Mouse (Mus musculus) spleen, adult 2 months (tissue): ENCODE data around the gene Xab2. TPM values are rescaled to one million over a fixed set of nuclear protein-coding genes. Genes with fewer than 3 reads are reported as not detected.

Experiments
- DNase-seq, 2 experiments: peaks; one replicate each; pipeline versions ENCODE4 v3.0.0 to v3.0.0-alpha.2; 2012 to 2021; ENCODE audit warnings: low spot score in 2 of 2, low read depth in 1 of 2
- H3K27ac ChIP-seq: fragments of 200-500 bp; 2 replicates; pipeline ENCODE4 v1.5.1; 2012; ENCODE audit warnings: low read length, inconsistent platforms; ENCODE audit not compliant: insufficient read depth
- H3K27me3 ChIP-seq: fragments of 200-500 bp; 2 replicates; pipeline ENCODE4 v1.6.1; 2012; ENCODE audit warnings: mild to moderate bottlenecking, moderate library complexity, low read length, inconsistent platforms; ENCODE audit not compliant: control insufficient read depth, insufficient read depth
- H3K36me3 ChIP-seq: fragments of 200-500 bp; 2 replicates; pipeline ENCODE4 v1.6.1; 2012; ENCODE audit warnings: mild to moderate bottlenecking, low read length, inconsistent platforms; ENCODE audit not compliant: control insufficient read depth, insufficient read depth
- H3K4me1 ChIP-seq: fragments of 200-500 bp; 2 replicates; pipeline ENCODE4 v1.6.1; 2011; ENCODE audit warnings: inconsistent platforms; ENCODE audit not compliant: control insufficient read depth, insufficient read depth, insufficient read length
- H3K4me3 ChIP-seq: fragments of 200-500 bp; 2 replicates; pipeline ENCODE4 v1.5.1; 2011; ENCODE audit warnings: mild to moderate bottlenecking, inconsistent platforms; ENCODE audit not compliant: insufficient read depth, insufficient read length; ENCODE audit errors: extremely low read depth
- CTCF ChIP-seq: fragments of 200-500 bp; IDR thresholded peaks from 2 replicates; pipeline ENCODE4 v1.5.1; 2011; ENCODE audit warnings: mild to moderate bottlenecking, inconsistent platforms; ENCODE audit not compliant: insufficient read depth, insufficient read length, insufficient replicate concordance; ENCODE audit errors: extremely low read depth
- POLR2A ChIP-seq: fragments of 200-500 bp; IDR thresholded peaks from 2 replicates; pipeline ENCODE4 v1.6.1; 2011; ENCODE audit warnings: low read depth, low read length, inconsistent platforms
- WGBS: fragments of 180-500 bp; shearing (Covaris S2); methylation state at CpG from one replicate; pipeline ENCODE4 v1.1.7; 2018; 5-methylcytosine and 5-hydroxymethylcytosine counted together
- polyA plus RNA-seq: library from polyadenylated mRNA; depleted of rRNA; stranded (reverse); fragments of >200 nt; gene quantifications from 2 replicates; pipeline ENCODE4 v1.2.3, GENCODE M21; 2012

The Xab2 gene
- polyA plus RNA-seq, 1 experiment: 61.9 TPM

DNA sequence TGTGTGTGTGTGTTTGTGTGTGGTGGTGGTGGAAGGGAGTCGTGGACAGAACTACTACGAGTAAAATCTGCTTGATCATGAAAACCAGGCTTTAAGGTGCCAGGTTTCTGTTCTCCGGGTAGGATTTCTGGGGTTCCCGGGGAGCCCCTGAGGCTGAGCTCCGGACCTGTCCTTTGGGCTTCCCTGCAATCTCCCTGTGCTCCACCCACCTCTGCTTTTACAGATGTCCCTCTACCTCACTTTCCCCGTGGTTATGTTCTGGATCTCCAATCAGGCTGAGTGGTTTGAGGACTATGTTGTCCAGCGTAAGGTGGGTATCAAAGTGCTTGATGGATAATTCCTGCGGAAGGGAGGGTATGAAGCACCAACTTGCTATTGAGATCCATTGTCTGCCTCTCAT, 1.0 kb upstream of the Xab2 start:
- Histone ChIP-seq H3K4me3 (peak overlapping the region; percentile 25; the same call in 1 of the 2 replicates), H3K4me1 (peaks cover 3% of the 10 kb centered on the region; the same call in 1 of the 2 replicates), H3K36me3 (peaks cover 8% of the 10 kb centered on the region), H3K27ac (no peak overlapping the region), H3K27me3 (no peaks in the 10 kb centered on the region)
- WGBS: 60% methylated on average over 8 of the region's 8 CpGs
- no peak for DNase-seq
- no peak for TF ChIP-seq CTCF
- no peak for TF ChIP-seq POLR2A

DNA sequence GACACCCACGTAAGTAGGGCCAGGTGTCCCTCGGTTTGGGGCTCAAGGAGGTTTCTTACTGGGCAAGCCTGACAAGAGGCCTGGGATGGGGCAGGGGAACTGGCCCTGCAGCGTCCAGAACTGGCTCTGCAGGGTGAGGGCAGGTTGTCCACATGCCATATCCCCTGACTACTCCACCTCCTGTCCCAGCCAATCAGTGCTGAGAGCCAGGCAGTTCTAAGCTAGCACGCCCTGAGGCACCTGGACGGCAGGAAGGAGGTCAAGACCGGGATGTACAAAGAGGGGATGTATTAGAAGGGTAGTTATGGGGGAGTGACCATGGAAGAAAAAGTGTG, 11.3 kb downstream of the Xab2 start:
- Histone ChIP-seq H3K27ac (no peak overlapping the region), H3K36me3 (peaks cover 43% of the 10 kb centered on the region), H3K4me3 (no peak overlapping the region), H3K27me3 (no peaks in the 10 kb centered on the region), H3K4me1 (no peaks in the 10 kb centered on the region)
- 94% methylated on average over 6 of the region's 6 CpGs for WGBS
- no peak for DNase-seq
- TF ChIP-seq POLR2A (no peak), CTCF (no peak)

DNA sequence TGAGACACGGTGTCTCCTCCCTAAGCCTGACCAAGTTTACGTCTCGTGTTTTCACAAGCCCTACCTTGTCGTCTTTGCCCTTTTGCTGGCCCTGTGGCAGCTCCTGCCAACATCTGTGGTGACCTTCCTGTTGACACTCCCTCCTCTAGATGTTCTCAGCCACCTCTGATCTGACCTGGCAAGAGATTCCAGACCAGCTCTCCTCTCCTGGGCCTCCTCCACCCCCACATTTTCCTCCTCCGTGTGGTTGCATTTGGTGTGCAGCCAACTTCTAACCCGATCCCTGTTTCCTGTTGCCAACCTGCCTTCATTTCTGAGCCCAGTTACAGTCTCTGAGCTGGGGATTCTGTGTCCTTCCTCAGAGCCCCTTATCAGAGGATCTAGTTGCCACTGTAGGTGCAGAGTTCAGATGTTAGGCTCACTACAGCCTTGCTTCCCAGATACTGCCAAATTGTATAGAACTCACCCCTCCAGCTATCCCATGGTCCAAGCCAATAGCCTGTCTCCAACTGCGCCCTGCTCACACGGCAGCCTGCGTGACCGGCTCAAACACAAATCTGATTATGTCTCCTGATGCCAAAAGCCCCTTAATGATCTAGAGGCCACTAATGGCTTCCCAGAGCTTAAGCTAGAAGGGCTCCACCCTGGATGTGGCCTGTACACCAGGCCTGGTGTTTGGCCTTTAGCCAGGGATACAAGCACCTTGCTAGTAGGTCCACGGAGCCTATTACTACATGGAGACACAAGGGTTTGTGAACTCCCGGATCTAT, 11.9 kb downstream of the Xab2 start:
- Histone ChIP-seq H3K36me3 (peaks cover 40% of the 10 kb centered on the region), H3K27me3 (no peaks in the 10 kb centered on the region), H3K4me3 (no peak overlapping the region), H3K27ac (no peak overlapping the region), H3K4me1 (no peaks in the 10 kb centered on the region)
- DNase-seq: no peak
- 74% methylated on average over 12 of the region's 12 CpGs for WGBS
- TF ChIP-seq CTCF (no peak), POLR2A (no peak)

DNA sequence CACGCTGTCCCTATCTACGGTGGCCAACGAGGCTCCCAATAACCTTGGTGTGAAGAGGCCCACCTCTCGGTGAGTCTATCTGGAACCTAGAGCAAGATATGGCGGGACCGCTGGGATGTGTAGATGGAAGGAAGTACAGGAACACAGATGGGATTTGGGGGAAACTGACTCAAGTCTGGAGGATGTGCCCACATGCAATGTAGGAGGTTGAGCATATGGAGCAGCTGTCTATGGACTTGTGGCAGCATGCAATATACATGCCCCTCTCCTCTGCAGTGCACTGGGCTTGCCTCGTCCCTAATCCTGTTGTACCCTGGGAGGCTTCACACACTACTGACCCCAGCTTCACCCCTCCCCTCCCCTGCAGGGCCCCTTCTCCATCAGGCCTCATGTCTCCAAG, 13.3 kb downstream of the Xab2 start:
- Histone ChIP-seq H3K27me3 (no peaks in the 10 kb centered on the region), H3K27ac (no peak overlapping the region), H3K36me3 (peaks cover 28% of the 10 kb centered on the region), H3K4me3 (no peak overlapping the region), H3K4me1 (no peaks in the 10 kb centered on the region)
- 93% methylated on average over 7 of the region's 7 CpGs for WGBS
- no peak for DNase-seq
- TF ChIP-seq POLR2A (no peak), CTCF (no peak)

DNA sequence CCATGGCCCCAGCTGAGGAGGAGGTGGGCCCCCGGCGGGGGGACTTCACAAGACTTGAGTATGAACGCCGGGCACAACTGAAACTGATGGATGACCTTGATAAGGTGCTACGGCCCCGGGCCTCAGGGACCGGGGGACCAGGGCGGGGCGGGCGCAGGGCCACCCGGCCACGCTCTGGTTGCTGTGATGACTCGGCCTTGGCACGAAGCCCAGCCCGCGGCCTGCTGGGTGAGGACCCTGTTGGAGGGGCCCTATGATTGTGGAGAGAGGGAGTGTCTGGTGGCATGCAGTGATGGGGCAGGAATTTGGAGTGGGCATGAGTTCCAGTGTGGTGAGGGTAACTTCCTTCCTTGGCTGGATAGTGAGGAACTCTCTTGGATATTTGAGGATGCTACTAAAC, 14.5 kb downstream of the Xab2 start:
- Histone ChIP-seq H3K4me3 (no peak overlapping the region), H3K4me1 (no peaks in the 10 kb centered on the region), H3K36me3 (peaks cover 21% of the 10 kb centered on the region), H3K27ac (no peak overlapping the region), H3K27me3 (no peaks in the 10 kb centered on the region)
- TF ChIP-seq POLR2A (no peak), CTCF (no peak)
- 25% methylated on average over 16 of the region's 16 CpGs for WGBS
- DNase-seq: no peak

DNA sequence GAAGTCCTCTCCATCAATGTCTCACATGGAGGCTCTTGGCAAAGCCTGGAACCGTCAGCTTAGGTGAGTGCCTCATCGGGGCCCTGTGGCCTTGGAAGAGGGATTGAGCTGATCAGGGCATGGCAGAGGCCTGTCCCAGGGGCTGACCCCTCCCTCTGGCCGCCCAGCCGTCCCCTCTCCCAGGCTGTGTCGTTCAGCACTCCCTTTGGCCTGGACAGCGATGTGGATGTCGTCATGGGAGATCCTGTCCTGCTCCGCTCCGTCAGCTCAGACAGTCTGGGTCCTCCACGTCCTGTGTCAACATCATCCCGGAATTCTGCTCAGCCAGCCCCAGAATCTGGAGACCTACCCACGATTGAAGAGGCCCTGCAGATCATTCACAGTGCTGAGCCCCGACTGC, 17.7 kb downstream of the Xab2 start:
- H3K36me3 ChIP-seq: no peaks in the 10 kb centered on the region
- H3K4me3 ChIP-seq: no peak overlapping the region
- WGBS: 86% methylated on average over 13 of the region's 13 CpGs
- H3K4me1 ChIP-seq: no peaks in the 10 kb centered on the region
- TF ChIP-seq POLR2A (no peak), CTCF (no peak)
- H3K27ac ChIP-seq: no peak overlapping the region
- DNase-seq: no peak
- no peaks in the 10 kb centered on the region for H3K27me3 ChIP-seq

DNA sequence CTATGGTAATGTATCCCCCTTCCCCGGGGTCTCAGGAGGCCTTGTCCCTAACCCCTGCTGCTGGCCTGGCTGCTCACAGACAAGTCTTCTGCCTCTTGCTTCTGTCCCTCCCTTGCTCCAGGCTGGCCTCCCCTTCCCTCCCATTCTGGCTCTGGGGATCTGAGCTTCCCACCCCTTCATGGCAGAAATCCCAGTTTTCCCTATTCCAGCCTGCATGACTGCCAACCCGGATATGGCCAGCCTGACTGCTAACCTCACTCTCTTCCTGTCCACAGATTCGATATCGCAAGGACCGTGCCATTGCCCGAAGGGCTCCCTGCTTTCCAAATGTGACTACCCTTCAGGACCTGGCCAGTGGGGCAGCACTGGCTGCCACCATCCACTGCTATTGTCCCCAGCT, 20.7 kb downstream of the Xab2 start:
- TF ChIP-seq POLR2A (no peak), CTCF (no peak)

DNA sequence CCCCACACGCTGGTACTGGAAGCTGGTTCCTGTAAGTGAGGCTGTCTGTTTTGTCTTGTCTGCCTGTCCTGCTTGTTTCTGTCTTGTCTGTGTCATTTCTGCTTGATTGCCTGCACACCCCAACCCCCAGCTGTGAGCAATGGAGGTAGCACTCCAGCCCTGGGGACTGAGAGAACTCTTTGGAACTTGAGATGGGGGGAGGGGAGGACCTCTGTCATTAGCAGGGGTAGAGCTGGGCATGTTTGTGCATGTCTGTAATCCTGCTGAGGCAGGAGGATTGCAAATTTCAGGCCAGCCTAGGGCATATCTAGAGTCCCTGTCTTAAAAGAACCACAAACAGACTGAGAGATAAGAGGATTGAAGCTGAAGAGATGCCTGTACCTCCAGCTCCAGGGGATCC, 21.9 kb downstream of the Xab2 start:
- TF ChIP-seq CTCF: no peak
- no peak for TF ChIP-seq POLR2A
- H3K36me3 ChIP-seq: no peaks in the 10 kb centered on the region
- no peaks in the 10 kb centered on the region for H3K4me1 ChIP-seq
- 71% methylated on average over 1 of the region's 1 CpGs for WGBS
- DNase-seq: no peak
- H3K27ac ChIP-seq: no peak overlapping the region
- no peaks in the 10 kb centered on the region for H3K27me3 ChIP-seq
- H3K4me3 ChIP-seq: no peak overlapping the region

More for the DNA sequence above, 20.7 kb downstream of the Xab2 start:
- no peaks in the 10 kb centered on the region for H3K4me1 ChIP-seq
- H3K27me3 ChIP-seq: no peaks in the 10 kb centered on the region
- WGBS: 88% methylated on average over 6 of the region's 6 CpGs
- H3K4me3 ChIP-seq: no peak overlapping the region
- DNase-seq: no peak
- H3K36me3 ChIP-seq: no peaks in the 10 kb centered on the region
- H3K27ac ChIP-seq: no peak overlapping the region
